Mouse (Mus musculus) liver, embryonic 15.5 days (tissue): ENCODE measurements around the gene Sorbs1. TPM values are rescaled to one million over a fixed set of nuclear protein-coding genes. Genes with fewer than 3 reads are reported as not detected.

Experiments
- ATAC-seq: fragments of 200-750 bp; cut with Nextera tagmentation; 2 replicates; pipeline ENCODE4 v1.8.0; 2017; ENCODE audit warnings: moderate number of reproducible peaks, mild to moderate bottlenecking, moderate library complexity; ENCODE audit not compliant: insufficient read depth
- H3K27ac ChIP-seq: fragments of 300-500 bp; sonication (generic); replicated peaks from 2 replicates; pipeline ENCODE4 v1.5.1; 2015; ENCODE audit warnings: mild to moderate bottlenecking, inconsistent platforms
- H3K27me3 ChIP-seq: fragments of 300-500 bp; sonication (generic); 2 replicates; pipeline ENCODE4 v1.6.1; 2015; ENCODE audit warnings: mild to moderate bottlenecking, inconsistent platforms
- H3K36me3 ChIP-seq: fragments of 300-500 bp; sonication (generic); replicated peaks from 2 replicates; pipeline ENCODE4 v1.6.1; 2015; ENCODE audit warnings: moderate library complexity, mild to moderate bottlenecking, inconsistent platforms
- H3K4me1 ChIP-seq: fragments of 300-500 bp; sonication (generic); replicated peaks from 2 replicates; pipeline ENCODE4 v1.6.1; 2015; ENCODE audit warnings: inconsistent platforms
- H3K4me2 ChIP-seq: fragments of 300-500 bp; sonication (generic); 2 replicates; pipeline ENCODE4 v1.6.1; 2015; ENCODE audit warnings: moderate library complexity, mild to moderate bottlenecking, inconsistent platforms
- H3K4me3 ChIP-seq: fragments of 300-500 bp; sonication (generic); replicated peaks from 2 replicates; pipeline ENCODE4 v1.5.1; 2015; ENCODE audit warnings: mild to moderate bottlenecking, inconsistent platforms
- H3K9ac ChIP-seq: fragments of 300-500 bp; sonication (generic); 2 replicates; pipeline ENCODE4 v1.6.1; 2015; ENCODE audit warnings: moderate library complexity, mild to moderate bottlenecking, inconsistent platforms
- H3K9me3 ChIP-seq: fragments of 300-500 bp; sonication (generic); replicated peaks from 2 replicates; pipeline ENCODE4 v1.6.1; 2016; ENCODE audit warnings: inconsistent platforms
- WGBS: fragments of 180-500 bp; shearing (Covaris S2); methylation state at CpG from one replicate; pipeline ENCODE4 v1.1.7; 2015; ENCODE audit warnings: mixed read lengths; ENCODE audit not compliant: insufficient replicate concordance; 5-methylcytosine and 5-hydroxymethylcytosine counted together
- polyA plus RNA-seq: library from polyadenylated mRNA; unstranded; fragments of >200 nt; fragmentation: Nextera tagmentation; extraction: Ambion mirVana; gene quantifications from 2 replicates; pipeline ENCODE4 v1.2.1, GENCODE M21; 2015

The Sorbs1 gene
- polyA plus RNA-seq, 1 experiment from 2014 or later, result 34.9 TPM

DNA sequence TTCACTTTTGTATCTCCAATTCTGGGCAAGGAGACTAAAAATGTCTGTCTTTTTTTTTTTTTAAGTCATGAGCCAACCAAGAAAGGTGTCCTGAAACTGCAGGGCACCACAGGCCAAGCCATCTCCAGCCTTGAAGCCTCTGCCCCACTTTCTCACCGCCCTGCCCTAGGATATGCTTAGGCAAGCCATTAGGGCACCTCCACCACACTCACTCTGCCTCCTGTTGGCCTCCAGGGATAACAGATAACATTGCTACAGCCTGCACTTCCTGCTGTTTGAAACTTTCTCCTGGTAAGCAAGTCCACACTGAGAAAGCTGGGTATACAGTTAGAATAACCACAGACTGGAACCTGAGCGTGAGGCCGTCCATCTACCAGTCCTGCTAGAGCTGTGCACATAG is 158.5 kb downstream of the Sorbs1 start:
- 68% methylated on average over 3 of the region's 3 CpGs for WGBS
- no peaks in the 10 kb centered on the region for H3K9me3 ChIP-seq
- H3K27me3 ChIP-seq, result no peaks in the 10 kb centered on the region
- peaks cover 26% of the 10 kb centered on the region for H3K36me3 ChIP-seq
- ATAC-seq, result no peak
- no peak overlapping the region for H3K4me2 ChIP-seq
- H3K9ac ChIP-seq, result no peak overlapping the region
- no peak overlapping the region for H3K4me3 ChIP-seq
- H3K27ac ChIP-seq, result no peak overlapping the region
- H3K4me1 ChIP-seq, result no peaks in the 10 kb centered on the region

DNA sequence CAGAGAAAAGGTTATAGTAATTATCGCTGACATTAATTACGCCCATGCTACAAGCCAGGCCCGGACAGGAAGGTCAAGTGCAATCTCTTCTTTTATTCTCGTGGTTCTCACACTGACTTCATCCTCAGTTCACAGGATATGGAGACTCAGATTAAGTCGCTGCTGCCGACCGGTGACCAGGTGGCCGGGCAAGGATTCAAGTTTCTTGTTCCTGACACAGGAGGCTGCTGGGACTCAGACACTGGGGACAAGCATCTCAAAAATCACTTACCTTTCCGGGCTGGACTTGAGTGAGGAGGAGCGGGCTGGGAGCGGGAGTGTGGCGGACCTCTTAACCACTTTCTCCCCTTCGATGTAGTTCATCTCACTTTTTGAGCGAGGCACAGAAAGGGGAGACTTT is 161.6 kb downstream of the Sorbs1 start:
- H3K9ac ChIP-seq, result no peak overlapping the region
- no peak for ATAC-seq
- no peaks in the 10 kb centered on the region for H3K27me3 ChIP-seq
- no peak overlapping the region for H3K27ac ChIP-seq
- peaks cover 31% of the 10 kb centered on the region for H3K36me3 ChIP-seq
- H3K9me3 ChIP-seq, result no peaks in the 10 kb centered on the region
- H3K4me1 ChIP-seq, result no peaks in the 10 kb centered on the region
- H3K4me2 ChIP-seq, result no peak overlapping the region
- no peak overlapping the region for H3K4me3 ChIP-seq
- WGBS, result 81% methylated on average over 14 of the region's 14 CpGs

DNA sequence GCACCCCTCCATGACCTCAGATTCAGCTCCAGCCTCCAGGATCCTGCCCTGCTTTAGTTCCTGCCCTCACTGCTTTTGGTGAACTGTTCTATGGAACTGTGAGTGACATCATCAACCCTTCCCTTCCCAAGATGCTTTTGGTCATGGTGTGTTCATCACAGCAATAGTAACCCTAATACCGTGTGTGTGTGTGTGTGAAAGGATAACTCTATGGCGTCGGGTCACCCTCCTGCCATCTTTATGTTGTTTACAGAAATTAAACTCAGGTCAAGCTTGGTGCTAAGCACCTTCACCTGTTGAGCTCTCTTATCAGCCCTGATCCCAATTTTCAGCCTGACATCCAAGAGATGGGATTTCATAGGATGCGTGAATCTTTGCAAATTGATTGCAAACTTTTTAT is 162.7 kb downstream of the Sorbs1 start:
- Histone ChIP-seq H3K36me3 (peaks cover 32% of the 10 kb centered on the region), H3K4me3 (no peak overlapping the region), H3K9me3 (no peaks in the 10 kb centered on the region), H3K27me3 (no peaks in the 10 kb centered on the region), H3K9ac (no peak overlapping the region), H3K27ac (no peak overlapping the region), H3K4me2 (no peak overlapping the region), H3K4me1 (no peaks in the 10 kb centered on the region)
- WGBS, result 78% methylated on average over 4 of the region's 4 CpGs
- ATAC-seq, result no peak

GRCm38 (mm10) chr19:40349713-40350671 is 163.6 kb downstream of the Sorbs1 start:
- Histone ChIP-seq H3K27ac (no peak overlapping the region), H3K36me3 (peaks cover 35% of the 10 kb centered on the region), H3K4me2 (no peak overlapping the region), H3K9me3 (no peaks in the 10 kb centered on the region), H3K4me1 (no peaks in the 10 kb centered on the region), H3K9ac (no peak overlapping the region), H3K4me3 (no peak overlapping the region), H3K27me3 (no peaks in the 10 kb centered on the region)
- no peak for ATAC-seq
- WGBS, result 70% methylated on average over 16 of the region's 16 CpGs

GRCm38 (mm10) chr19:40349281-40349680 is 164.3 kb downstream of the Sorbs1 start:
- no peak overlapping the region for H3K4me2 ChIP-seq
- no peak overlapping the region for H3K27ac ChIP-seq
- no peaks in the 10 kb centered on the region for H3K9me3 ChIP-seq
- H3K9ac ChIP-seq, result no peak overlapping the region
- no peak overlapping the region for H3K4me3 ChIP-seq
- H3K27me3 ChIP-seq, result no peaks in the 10 kb centered on the region
- WGBS, result 66% methylated on average over 3 of the region's 3 CpGs
- H3K4me1 ChIP-seq, result no peaks in the 10 kb centered on the region
- no peak for ATAC-seq
- H3K36me3 ChIP-seq, result peaks cover 40% of the 10 kb centered on the region

GRCm38 (mm10) chr19:40348652-40349051 is 164.9 kb downstream of the Sorbs1 start:
- no peak overlapping the region for H3K27ac ChIP-seq
- H3K4me2 ChIP-seq, result no peak overlapping the region
- WGBS, result 50% methylated on average over 2 of the region's 2 CpGs
- H3K36me3 ChIP-seq, result peaks cover 41% of the 10 kb centered on the region
- ATAC-seq, result no peak
- H3K4me1 ChIP-seq, result no peaks in the 10 kb centered on the region
- H3K4me3 ChIP-seq, result no peak overlapping the region
- H3K9me3 ChIP-seq, result no peaks in the 10 kb centered on the region
- no peaks in the 10 kb centered on the region for H3K27me3 ChIP-seq
- no peak overlapping the region for H3K9ac ChIP-seq

DNA sequence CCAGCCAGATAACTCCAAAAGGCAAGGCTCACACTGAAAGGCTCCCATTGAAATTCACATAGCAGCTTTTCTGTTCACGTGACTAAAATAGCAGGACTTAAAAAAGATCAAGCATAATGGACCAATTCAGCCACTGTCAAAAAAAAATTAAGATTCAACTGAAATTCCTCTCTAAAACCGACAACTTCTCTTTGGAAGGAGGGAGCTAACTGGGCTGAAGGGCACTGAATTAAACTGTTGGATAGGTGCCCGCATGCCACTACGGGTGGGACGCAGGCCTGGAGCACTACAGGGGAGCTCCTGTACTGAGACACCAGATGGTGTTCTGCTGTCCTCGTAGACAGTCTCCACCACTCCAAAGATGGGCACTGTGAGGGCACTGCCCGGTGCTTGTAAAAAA is 165.4 kb downstream of the Sorbs1 start:
- no peak overlapping the region for H3K27ac ChIP-seq
- H3K36me3 ChIP-seq, result peaks cover 41% of the 10 kb centered on the region
- no peak overlapping the region for H3K4me3 ChIP-seq
- no peak overlapping the region for H3K9ac ChIP-seq
- no peaks in the 10 kb centered on the region for H3K4me1 ChIP-seq
- no peak for ATAC-seq
- H3K27me3 ChIP-seq, result no peaks in the 10 kb centered on the region
- H3K4me2 ChIP-seq, result no peak overlapping the region
- 82% methylated on average over 7 of the region's 7 CpGs for WGBS
- H3K9me3 ChIP-seq, result no peaks in the 10 kb centered on the region

- Histone ChIP-seq H3K4me2 (no peak overlapping the region), H3K9ac (no peak overlapping the region), H3K4me1 (no peaks in the 10 kb centered on the region), H3K9me3 (no peaks in the 10 kb centered on the region), H3K36me3 (peaks cover 40% of the 10 kb centered on the region), H3K4me3 (no peak overlapping the region), H3K27me3 (no peaks in the 10 kb centered on the region), H3K27ac (no peak overlapping the region)
- no peak for ATAC-seq
- WGBS, result 69% methylated on average over 3 of the region's 3 CpGs
Measured at GRCm38 (mm10) chr19:40346908-40347307, 166.7 kb downstream of the Sorbs1 start.

DNA sequence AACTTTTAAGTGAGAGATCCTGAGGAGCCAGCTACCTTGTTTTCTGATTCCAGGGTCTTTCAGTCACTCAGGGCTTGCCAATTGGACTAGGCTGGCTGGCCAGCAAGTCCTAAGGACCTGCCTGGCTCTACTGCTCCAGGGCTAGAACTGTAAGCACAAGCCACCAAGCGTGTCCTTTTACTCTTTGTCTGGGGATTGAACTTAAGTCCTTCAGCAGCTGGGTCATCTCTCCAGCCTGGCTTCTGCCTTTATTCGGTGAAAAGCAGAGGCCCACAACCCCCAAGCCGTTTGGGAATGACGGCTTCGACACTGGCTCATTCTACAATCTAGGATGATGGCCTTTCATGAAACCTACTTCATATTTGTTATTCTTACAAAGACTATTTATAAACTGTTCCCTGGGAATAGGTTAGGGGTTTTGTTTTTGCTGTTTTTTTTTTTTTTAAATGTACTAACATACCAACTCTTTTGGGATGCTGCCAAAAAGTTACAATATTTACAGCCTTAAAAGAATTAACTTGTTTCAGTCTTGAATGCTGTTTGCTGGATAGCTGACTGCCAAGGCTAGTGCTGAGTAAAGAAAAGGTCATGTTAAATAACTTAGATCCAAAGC is 167.2 kb downstream of the Sorbs1 start:
- H3K36me3 ChIP-seq, result peaks cover 37% of the 10 kb centered on the region
- H3K4me1 ChIP-seq, result 0 out of 2 replicates have a peak, but pooled peaks cover under 1% of the 10 kb centered on the region
- no peaks in the 10 kb centered on the region for H3K27me3 ChIP-seq
- 79% methylated on average over 5 of the region's 5 CpGs for WGBS
- H3K4me2 ChIP-seq, result no peak overlapping the region
- H3K27ac ChIP-seq, result no peak overlapping the region
- ATAC-seq, result no peak
- H3K4me3 ChIP-seq, result no peak overlapping the region
- no peaks in the 10 kb centered on the region for H3K9me3 ChIP-seq
- no peak overlapping the region for H3K9ac ChIP-seq

DNA sequence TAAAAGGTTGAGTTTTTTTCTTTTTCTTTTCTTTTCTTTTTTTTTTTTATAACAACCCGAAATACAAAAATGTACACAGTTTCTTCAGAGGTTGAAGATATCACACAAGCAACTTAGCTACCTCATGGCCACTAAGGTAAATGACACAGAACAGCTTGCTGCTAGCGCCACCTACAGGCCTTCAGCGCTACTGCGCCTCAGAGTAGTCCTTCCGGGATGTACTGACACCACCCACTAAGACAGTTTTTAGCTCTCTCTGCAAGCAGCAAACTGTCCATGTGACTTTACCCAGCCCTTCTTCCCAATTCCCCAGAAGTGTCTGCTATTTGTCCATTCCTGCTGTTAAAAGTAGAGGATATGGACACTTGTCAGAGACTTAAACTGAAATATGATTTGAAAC is 167.9 kb downstream of the Sorbs1 start:
- H3K27me3 ChIP-seq, result no peaks in the 10 kb centered on the region
- H3K4me3 ChIP-seq, result no peak overlapping the region
- H3K36me3 ChIP-seq, result peaks cover 31% of the 10 kb centered on the region
- no peaks in the 10 kb centered on the region for H3K9me3 ChIP-seq
- H3K4me1 ChIP-seq, result 0 out of 2 replicates have a peak, but pooled peaks cover 4% of the 10 kb centered on the region
- no peak overlapping the region for H3K4me2 ChIP-seq
- WGBS, result 10% methylated on average over 5 of the region's 5 CpGs
- ATAC-seq, result no peak
- H3K27ac ChIP-seq, result no peak overlapping the region
- H3K9ac ChIP-seq, result no peak overlapping the region

- Histone ChIP-seq H3K27me3 (no peaks in the 10 kb centered on the region), H3K9ac (no peak overlapping the region), H3K27ac (no peak overlapping the region), H3K4me2 (no peak overlapping the region), H3K36me3 (peaks cover 20% of the 10 kb centered on the region; the same call in 1 of the 2 replicates), H3K4me1 (0 out of 2 replicates have a peak, but pooled peaks cover 4% of the 10 kb centered on the region), H3K4me3 (no peak overlapping the region), H3K9me3 (no peaks in the 10 kb centered on the region)
- no peak for ATAC-seq
- 7% methylated on average over 5 of the region's 5 CpGs for WGBS
Measured at GRCm38 (mm10) chr19:40343018-40343417, 170.6 kb downstream of the Sorbs1 start.
